Mouse (Mus musculus) gastrocnemius, postnatal 14 days (tissue): ENCODE measurements at regions not wholly inside any gene's neighbourhood (a gene's known extent, or its start where the extent isn't known, plus 50 kb on each side); places are given as distances from the start of the nearest gene placed in this dataset.

Experiments used
- DNase-seq: peaks from one replicate; pipeline ENCODE4 v3.0.0; 2021; ENCODE audit warnings: mixed read lengths
- intact Hi-C: fragments of 180-260 bp; cut with DNase I; formaldehyde crosslinking; loops from one replicate; pipeline ENCODE4 v1.15.1; 2025; ENCODE audit warnings: low total_unique reads

DNA sequence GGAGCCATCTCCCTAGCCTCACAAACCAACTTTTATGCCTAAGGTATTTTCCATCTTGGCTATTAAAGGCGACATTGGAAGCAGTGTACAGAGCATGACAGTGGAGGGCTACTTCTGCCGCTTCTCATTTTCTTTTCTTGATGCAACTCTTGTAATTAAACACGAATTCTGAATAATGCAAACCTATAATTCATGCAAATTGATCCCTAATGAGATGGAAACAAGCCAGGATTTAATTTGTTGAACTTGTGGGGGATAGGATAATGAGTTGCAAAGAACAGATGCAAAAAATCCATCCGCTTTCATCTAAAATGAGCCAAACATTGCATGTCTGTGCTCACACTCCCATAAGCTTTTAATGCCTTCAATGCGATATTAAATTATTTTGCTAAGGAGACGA is 1451.8 kb upstream of the Gm6569 start:
- DNase-seq: no peak
- intact Hi-C loops: no loop called here

DNA sequence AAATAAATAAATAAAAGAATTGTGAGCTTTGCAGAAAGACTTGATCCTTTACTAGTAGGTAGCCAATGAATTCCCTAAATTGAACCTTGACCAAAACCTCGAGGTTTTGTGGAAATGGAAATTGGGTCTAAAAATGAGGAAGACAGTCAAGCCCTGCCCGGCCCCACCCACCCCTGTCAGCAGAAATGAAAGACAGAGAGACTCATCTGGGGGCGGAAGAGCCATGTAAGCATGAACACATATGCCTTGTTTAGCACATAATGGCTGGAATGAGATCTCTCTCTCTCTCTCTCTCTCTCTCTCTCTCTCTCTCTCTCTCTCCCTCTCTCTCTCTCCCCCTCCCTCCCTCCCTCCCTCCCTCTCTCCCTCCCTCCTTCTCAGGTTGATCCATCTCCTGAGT is 1451.3 kb upstream of the Gm6569 start:
- DNase-seq: no peak
- intact Hi-C loops: no loop called here

GRCm38 (mm10) chr15:72383470-72383869 is 1450.9 kb upstream of the Gm6569 start:
- no peak for DNase-seq
- intact Hi-C loops: no loop called here

GRCm38 (mm10) chr15:72393226-72393625 is 1441.1 kb upstream of the Gm6569 start:
- intact Hi-C loops: no loop called here
- no peak for DNase-seq

DNA sequence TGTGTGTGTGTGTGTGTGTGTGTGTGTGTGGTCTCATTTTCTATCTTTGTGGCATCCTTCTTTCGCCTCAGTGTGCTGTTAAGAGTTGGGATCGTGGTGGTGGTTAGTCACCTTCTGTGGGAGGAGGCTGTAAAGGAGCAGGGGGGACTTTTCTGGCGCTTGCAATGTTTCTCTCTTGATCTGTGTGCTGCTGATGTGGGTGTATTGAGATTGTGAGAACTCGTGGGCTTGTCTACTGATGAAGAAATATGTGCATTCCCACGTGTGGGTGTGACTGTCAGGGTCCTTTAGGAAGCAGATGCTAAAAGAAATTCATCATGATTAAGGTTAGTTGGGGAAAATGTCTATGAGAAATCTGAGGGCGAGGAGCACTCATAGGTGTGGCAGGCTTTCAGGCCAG is 1422.4 kb upstream of the Gm6569 start:
- DNase-seq: no peak
- intact Hi-C loops: no loop called here
